Mouse (Mus musculus) fibroblast of lung, adult 2 months (primary cell): Measurements from ENCODE around the gene Cstb.
A peak's percentile ranks its signal among the peaks of the same experiment; 100 is the strongest.

Experiments
- DNase-seq: peaks from one replicate; pipeline ENCODE4 v3.0.0-alpha.2; 2011; ENCODE audit warnings: low read depth

Gene Cstb

GRCm38 (mm10) chr10:78461767-78462166 is 36.3 kb downstream of the Cstb start:
- DNase-seq = no peak

- no peak for DNase-seq
Observed at GRCm38 (mm10) chr10:78462945-78463768, 37.7 kb downstream of the Cstb start.

- DNase-seq = no peak
Observed at GRCm38 (mm10) chr10:78463769-78464167, 38.3 kb downstream of the Cstb start.

GRCm38 (mm10) chr10:78464201-78464791 is 38.8 kb downstream of the Cstb start:
- no peak for DNase-seq

- DNase-seq = peak; percentile 91
Observed at GRCm38 (mm10) chr10:78464792-78465207, 39.3 kb downstream of the Cstb start, which contains the start of gene Pdxk. TSS of gene Pdxk (minus strand) at chr10:78464975.

- no peak for DNase-seq
Observed at GRCm38 (mm10) chr10:78465472-78465871, 40.0 kb downstream of the Cstb start.

GRCm38 (mm10) chr10:78466647-78467046 is 41.2 kb downstream of the Cstb start:
- no peak for DNase-seq

- DNase-seq = peak; percentile 54
Observed at GRCm38 (mm10) chr10:78467761-78468310, 42.4 kb downstream of the Cstb start.

- DNase-seq = peak; percentile 92
Observed at GRCm38 (mm10) chr10:78470582-78471313, 45.3 kb downstream of the Cstb start.

- no peak for DNase-seq
Observed at GRCm38 (mm10) chr10:78472046-78472445, 46.6 kb downstream of the Cstb start.

- DNase-seq = no peak
Observed at GRCm38 (mm10) chr10:78473434-78473833, 48.0 kb downstream of the Cstb start.

- no peak for DNase-seq
Observed at GRCm38 (mm10) chr10:78474759-78475158, 49.3 kb downstream of the Cstb start.

GRCm38 (mm10) chr10:78476821-78477220 is 51.4 kb downstream of the Cstb start:
- DNase-seq = no peak
